Mouse (Mus musculus) midbrain, embryonic 12.5 days (tissue): ENCODE results near the gene D17H6S53E. TPM values are rescaled to one million over a fixed set of nuclear protein-coding genes. Genes with fewer than 3 reads are reported as not detected.

Experiments
- ATAC-seq: fragments of 200-750 bp; cut with Nextera tagmentation; 2 replicates; pipeline ENCODE4 v1.8.0; 2017; ENCODE audit warnings: low read depth, moderate TSS enrichment, moderate library complexity; ENCODE audit not compliant: low FRiP score
- H3K27ac ChIP-seq: fragments of 300-500 bp; sonication (generic); replicated peaks from 2 replicates; pipeline ENCODE4 v1.5.1; 2016; ENCODE audit warnings: mild to moderate bottlenecking
- H3K27me3 ChIP-seq: fragments of 300-500 bp; sonication (generic); 2 replicates; pipeline ENCODE4 v1.6.1; 2016; ENCODE audit warnings: mild to moderate bottlenecking
- H3K36me3 ChIP-seq: fragments of 300-500 bp; sonication (generic); 2 replicates; pipeline ENCODE4 v1.6.1; 2016
- H3K4me1 ChIP-seq: fragments of 300-500 bp; sonication (generic); 2 replicates; pipeline ENCODE4 v1.6.1; 2016
- H3K4me2 ChIP-seq: fragments of 300-500 bp; sonication (generic); replicated peaks from 2 replicates; pipeline ENCODE4 v1.6.1; 2016; ENCODE audit warnings: mild to moderate bottlenecking, moderate library complexity
- H3K4me3 ChIP-seq: fragments of 300-500 bp; sonication (generic); 2 replicates; pipeline ENCODE4 v1.5.1; 2016; ENCODE audit warnings: mild to moderate bottlenecking
- H3K9ac ChIP-seq: fragments of 300-500 bp; sonication (generic); replicated peaks from 2 replicates; pipeline ENCODE4 v1.6.1; 2016; ENCODE audit warnings: mild to moderate bottlenecking, moderate library complexity
- H3K9me3 ChIP-seq: fragments of 300-500 bp; sonication (generic); 2 replicates; pipeline ENCODE4 v1.6.1; 2016; ENCODE audit warnings: mild to moderate bottlenecking
- WGBS: fragments of 180-500 bp; shearing (Covaris S2); methylation state at CpG from one replicate; pipeline ENCODE4 v1.1.7; 2016; 5-methylcytosine and 5-hydroxymethylcytosine counted together
- polyA plus RNA-seq: library from polyadenylated mRNA; unstranded; fragments of >200 nt; fragmentation: Nextera tagmentation; extraction: Ambion mirVana; gene quantifications from 2 replicates; pipeline ENCODE4 v1.2.1, GENCODE M21; 2016

D17H6S53E gene
- polyA plus RNA-seq, 1 experiment from 2014 or later = 9.1 TPM

DNA sequence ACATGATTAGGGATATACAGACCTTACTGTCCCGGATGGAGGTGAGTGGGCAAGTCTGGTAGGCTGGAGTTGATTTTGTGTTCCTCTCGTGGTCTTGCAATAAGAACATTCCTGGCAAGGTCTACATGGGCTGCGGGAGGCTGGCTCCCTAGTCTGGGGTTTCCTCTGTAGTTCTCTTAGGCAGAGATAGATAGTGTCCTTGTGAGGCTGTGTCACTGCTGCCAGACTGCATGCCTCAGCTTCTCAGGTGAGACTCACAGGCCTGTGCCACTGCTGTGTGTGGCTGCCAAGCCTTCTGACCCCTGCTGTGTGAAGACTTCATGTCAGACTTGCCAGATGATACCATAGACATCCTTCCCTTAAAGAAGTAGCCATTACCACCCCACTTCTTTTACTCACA, 13.1 kb downstream of the D17H6S53E start:
- Histone ChIP-seq H3K9me3 (no peaks in the 10 kb centered on the region), H3K9ac (no peak overlapping the region), H3K27me3 (no peaks in the 10 kb centered on the region), H3K36me3 (peaks cover 62% of the 10 kb centered on the region), H3K4me2 (no peak overlapping the region), H3K4me1 (peaks cover 24% of the 10 kb centered on the region), H3K4me3 (no peak overlapping the region), H3K27ac (no peak overlapping the region)
- no peak for ATAC-seq
- 92% methylated on average over 3 of the region's 3 CpGs for WGBS

DNA sequence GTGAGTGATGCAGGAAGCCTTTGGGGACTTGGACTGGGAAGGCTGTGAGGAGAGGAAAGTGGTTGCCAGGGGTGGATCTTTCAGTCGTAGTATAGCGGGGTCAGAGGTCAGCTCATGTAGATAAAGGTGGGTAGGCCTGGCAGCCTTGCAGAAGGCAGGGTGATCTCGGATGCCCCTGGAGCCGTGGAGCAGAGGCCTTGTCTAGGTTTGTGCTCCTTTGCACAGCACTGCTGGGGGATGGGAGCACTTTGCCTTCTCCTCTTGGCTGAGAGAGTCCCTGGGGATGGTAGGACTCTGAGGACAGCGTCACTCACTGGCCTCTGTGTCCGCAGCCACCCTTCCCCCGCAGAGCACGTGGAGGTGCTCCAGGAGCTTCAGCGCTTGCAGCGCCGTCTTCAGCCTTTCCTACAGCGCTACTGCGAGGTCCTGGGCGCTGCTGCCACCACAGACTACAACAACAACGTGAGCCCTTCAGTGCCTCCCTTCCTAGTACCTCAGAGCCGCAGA, 14.4 kb downstream of the D17H6S53E start:
- Histone ChIP-seq H3K9ac (no peak overlapping the region), H3K9me3 (no peaks in the 10 kb centered on the region), H3K36me3 (peaks cover 75% of the 10 kb centered on the region), H3K4me2 (no peak overlapping the region), H3K27ac (no peak overlapping the region), H3K27me3 (no peaks in the 10 kb centered on the region), H3K4me1 (peaks cover 24% of the 10 kb centered on the region), H3K4me3 (no peak overlapping the region)
- ATAC-seq = no peak
- 82% methylated on average over 16 of the region's 16 CpGs for WGBS

DNA sequence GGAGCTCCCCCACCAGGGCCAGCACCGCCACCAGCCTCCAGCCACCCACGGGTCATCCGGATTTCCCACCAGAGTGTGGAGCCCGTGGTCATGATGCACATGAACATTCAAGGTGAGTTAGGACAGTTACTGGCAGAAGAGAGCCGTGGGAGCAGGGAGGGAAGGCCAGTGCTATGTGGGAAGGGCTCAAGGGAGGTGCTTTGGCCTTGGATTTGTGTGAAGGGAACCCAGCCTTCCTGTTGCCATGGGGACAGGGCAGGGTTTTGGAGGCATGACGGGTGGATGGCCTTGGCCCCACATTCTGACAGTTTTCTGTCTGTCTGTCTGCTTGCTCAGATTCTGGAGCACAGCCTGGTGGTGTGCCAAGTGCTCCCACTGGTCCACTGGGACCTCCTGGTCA, 15.8 kb downstream of the D17H6S53E start:
- peaks cover 89% of the 10 kb centered on the region for H3K36me3 ChIP-seq
- 87% methylated on average over 6 of the region's 6 CpGs for WGBS
- no peak for ATAC-seq

DNA sequence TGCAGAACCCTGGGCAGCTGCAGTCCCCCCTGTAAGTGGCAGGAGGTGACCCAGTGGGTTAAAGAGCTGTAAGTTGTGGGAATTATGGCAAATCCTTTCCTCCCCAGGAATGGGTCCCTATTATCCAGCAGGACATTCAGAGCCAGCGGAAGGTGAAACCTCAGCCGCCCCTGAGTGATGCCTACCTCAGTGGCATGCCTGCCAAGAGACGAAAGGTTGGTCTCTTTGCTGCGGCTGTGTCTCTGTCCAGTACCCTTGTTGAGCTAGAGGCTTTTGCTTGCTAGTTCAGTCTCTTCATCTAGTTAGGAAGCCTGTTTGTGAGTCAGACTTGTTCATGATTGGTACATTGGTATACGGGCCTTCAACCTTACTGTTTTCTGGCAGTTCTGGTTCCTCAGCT, 20.0 kb downstream of the D17H6S53E start:
- no peaks in the 10 kb centered on the region for H3K9me3 ChIP-seq
- H3K4me3 ChIP-seq = no peak overlapping the region
- WGBS = 97% methylated on average over 5 of the region's 5 CpGs
- no peak overlapping the region for H3K27ac ChIP-seq
- H3K27me3 ChIP-seq = no peaks in the 10 kb centered on the region
- H3K4me2 ChIP-seq = no peak overlapping the region
- peaks cover 97% of the 10 kb centered on the region for H3K36me3 ChIP-seq
- no peak overlapping the region for H3K9ac ChIP-seq
- no peaks in the 10 kb centered on the region for H3K4me1 ChIP-seq
- ATAC-seq = no peak

More for the DNA sequence above, 15.8 kb downstream of the D17H6S53E start:
- no peak overlapping the region for H3K4me2 ChIP-seq
- H3K4me1 ChIP-seq = peaks cover 15% of the 10 kb centered on the region
- no peak overlapping the region for H3K27ac ChIP-seq
- no peaks in the 10 kb centered on the region for H3K9me3 ChIP-seq
- H3K9ac ChIP-seq = no peak overlapping the region
- H3K27me3 ChIP-seq = no peaks in the 10 kb centered on the region
- H3K4me3 ChIP-seq = no peak overlapping the region

DNA sequence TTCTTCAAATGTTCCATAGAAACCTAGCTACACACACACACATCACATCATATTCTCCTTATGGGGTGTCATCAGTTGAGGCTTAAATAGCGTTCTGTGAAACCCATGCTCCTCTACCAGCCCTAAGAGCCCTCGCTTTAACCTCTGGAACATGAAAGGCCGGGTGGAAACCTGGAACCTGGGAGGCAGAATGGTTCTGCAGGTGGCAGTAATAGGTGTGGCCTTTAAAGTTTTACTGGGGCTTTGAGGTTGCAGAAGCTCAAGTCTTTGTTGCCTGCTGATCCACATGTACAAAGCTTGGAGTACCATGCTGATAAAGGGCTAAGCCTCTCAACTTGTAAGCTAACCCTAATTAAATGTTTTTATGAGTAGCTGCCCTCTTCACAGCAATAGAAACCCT, 21.2 kb downstream of the D17H6S53E start:
- Histone ChIP-seq H3K36me3 (peaks cover 97% of the 10 kb centered on the region), H3K9ac (no peak overlapping the region), H3K4me3 (no peak overlapping the region), H3K4me1 (no peaks in the 10 kb centered on the region), H3K9me3 (no peaks in the 10 kb centered on the region), H3K27me3 (no peaks in the 10 kb centered on the region), H3K27ac (0 out of 2 replicates have a peak overlapping the region, but pooled peaks have one; percentile 3), H3K4me2 (no peak overlapping the region)
- 65% methylated on average over 3 of the region's 3 CpGs for WGBS
- ATAC-seq = 0 out of 2 replicates have a peak, but pooled peaks have one; percentile 28

DNA sequence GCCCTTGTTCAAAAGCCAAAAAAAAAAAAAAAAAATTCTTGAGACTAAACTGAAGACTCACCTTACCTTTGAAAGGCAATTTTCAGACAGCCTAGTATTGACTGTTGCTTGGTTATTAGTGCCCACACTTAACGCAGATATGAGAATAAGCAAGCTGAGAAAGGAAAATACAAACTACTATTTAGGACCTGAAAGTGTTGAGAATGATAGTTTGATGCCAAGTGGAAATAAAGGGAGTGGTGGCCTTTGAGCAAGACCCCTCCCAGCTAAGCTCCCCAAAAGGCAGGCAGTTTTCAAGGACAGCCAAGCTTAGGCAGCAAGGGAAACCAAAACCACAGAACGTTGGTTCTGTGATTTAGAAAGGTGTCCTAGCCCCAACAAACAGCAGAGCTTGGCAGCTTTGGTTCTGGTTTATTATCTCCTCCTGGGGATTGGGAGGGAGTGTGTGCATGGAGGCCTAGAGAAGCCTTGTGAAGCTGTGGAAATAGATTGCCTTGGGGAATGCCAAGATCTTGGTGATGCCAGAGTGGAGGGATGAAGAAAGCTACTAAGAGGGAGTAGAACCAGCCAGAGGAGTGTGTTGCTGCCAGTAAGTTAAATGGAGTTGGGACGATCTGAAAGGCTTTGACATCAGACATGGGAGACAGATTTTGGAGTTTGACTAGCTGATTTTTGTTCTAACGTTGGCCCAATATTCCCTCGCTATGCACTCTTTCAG, 21.9 kb downstream of the D17H6S53E start:
- no peak overlapping the region for H3K4me2 ChIP-seq
- no peaks in the 10 kb centered on the region for H3K9me3 ChIP-seq
- 0 out of 2 replicates have a peak overlapping the region, but pooled peaks have one; percentile 3 for H3K27ac ChIP-seq
- no peaks in the 10 kb centered on the region for H3K27me3 ChIP-seq
- no peak overlapping the region for H3K9ac ChIP-seq
- no peak overlapping the region for H3K4me3 ChIP-seq
- no peaks in the 10 kb centered on the region for H3K4me1 ChIP-seq
- H3K36me3 ChIP-seq = peaks cover 97% of the 10 kb centered on the region
- ATAC-seq = no peak
- 73% methylated on average over 5 of the region's 5 CpGs for WGBS

DNA sequence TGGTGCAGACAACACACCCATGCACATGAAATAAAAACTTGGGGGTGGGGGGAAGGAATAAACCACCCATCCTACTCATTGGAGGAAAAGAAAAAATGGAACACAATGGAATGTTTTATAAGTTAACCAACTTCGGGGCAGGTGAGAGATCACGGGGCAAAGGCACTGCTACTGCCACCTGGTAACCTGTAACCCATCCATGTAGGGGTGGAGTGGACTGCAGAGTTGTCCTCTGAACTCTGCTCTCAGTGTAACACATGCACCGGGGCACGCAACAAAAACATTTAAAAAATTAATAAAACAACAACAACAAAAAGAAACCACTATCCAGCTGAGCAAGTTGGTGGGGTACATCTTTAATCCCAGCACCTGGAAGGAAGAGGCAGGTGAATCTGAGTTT, 25.9 kb downstream of the D17H6S53E start:
- no peak for ATAC-seq
- WGBS = 98% methylated on average over 4 of the region's 4 CpGs
- Histone ChIP-seq H3K9me3 (no peaks in the 10 kb centered on the region), H3K36me3 (peaks cover 97% of the 10 kb centered on the region), H3K4me2 (no peak overlapping the region), H3K4me3 (no peak overlapping the region), H3K27ac (no peak overlapping the region), H3K27me3 (no peaks in the 10 kb centered on the region), H3K4me1 (no peaks in the 10 kb centered on the region), H3K9ac (no peak overlapping the region)

DNA sequence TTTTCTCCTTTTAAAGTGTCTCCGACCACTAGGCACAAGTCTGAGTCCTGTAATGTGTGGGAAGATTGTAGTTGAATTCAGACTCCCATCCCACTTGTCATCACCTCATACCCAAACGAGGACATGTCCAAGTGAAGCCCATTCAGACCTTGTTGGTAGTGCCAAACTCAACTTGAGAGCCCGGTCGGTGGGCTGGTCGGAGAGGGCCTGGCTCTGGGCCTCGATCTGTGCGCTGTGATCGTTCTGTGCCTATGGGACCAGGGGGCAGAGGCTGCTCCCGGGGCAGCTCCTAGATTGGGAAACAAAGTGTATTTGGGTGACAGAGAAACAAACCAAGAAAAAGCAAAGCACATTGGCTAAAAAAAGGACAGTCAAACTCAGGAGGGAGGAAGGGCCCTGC, 26.9 kb downstream of the D17H6S53E start:
- Histone ChIP-seq H3K9ac (no peak overlapping the region), H3K9me3 (no peaks in the 10 kb centered on the region), H3K36me3 (peaks cover 98% of the 10 kb centered on the region), H3K27me3 (no peaks in the 10 kb centered on the region), H3K27ac (no peak overlapping the region), H3K4me3 (no peak overlapping the region), H3K4me1 (no peaks in the 10 kb centered on the region), H3K4me2 (no peak overlapping the region)
- ATAC-seq = no peak
- 93% methylated on average over 9 of the region's 9 CpGs for WGBS

DNA sequence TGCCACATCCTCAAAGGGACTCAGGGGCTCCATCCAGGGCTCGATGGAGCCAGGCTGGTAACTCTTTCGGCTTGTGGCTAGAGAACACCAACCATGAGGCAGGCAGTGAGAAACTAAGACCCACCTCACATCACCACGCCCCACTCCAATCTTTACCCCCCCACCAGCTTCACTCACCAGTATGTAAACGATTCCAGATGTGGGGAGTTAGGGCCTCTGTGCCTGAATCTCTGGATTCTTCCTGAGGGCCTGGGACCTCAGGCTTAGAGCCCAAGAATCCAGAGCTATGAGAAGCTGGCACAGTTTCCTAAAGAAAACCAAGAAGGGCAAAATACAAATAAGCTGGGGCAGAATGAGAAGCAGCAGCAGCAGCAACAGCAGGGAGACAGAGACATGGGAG, 27.8 kb downstream of the D17H6S53E start:
- H3K4me3 ChIP-seq = no peak overlapping the region
- no peak overlapping the region for H3K9ac ChIP-seq
- no peaks in the 10 kb centered on the region; the same call in 1 of the 2 replicates for H3K4me1 ChIP-seq
- WGBS = 81% methylated on average over 4 of the region's 4 CpGs
- H3K27ac ChIP-seq = no peak overlapping the region
- H3K36me3 ChIP-seq = peaks cover 98% of the 10 kb centered on the region
- H3K4me2 ChIP-seq = no peak overlapping the region
- no peaks in the 10 kb centered on the region for H3K27me3 ChIP-seq
- H3K9me3 ChIP-seq = no peaks in the 10 kb centered on the region
- no peak for ATAC-seq

DNA sequence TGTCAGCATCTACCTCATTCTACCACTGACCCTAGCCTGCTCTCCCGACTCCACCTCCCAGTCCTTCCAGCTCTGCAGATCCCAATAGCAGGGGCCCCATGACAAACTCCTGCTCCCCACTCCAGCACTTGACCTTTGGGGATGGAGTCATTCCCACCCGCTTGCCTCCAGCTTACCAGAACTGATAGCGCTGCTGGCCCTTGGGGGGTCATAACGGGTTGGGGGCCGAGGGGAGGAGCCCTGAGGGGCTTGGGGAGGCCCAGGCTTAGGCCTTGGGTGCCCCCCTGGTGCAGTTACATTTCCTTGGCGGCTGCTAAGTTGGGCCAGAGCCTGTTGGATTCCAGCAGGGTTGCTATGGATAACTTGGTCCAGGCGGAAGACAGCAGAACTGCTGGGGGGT, 28.4 kb downstream of the D17H6S53E start:
- no peak overlapping the region for H3K4me3 ChIP-seq
- H3K4me2 ChIP-seq = no peak overlapping the region
- no peak for ATAC-seq
- no peak overlapping the region for H3K27ac ChIP-seq
- H3K9me3 ChIP-seq = no peaks in the 10 kb centered on the region
- no peak overlapping the region for H3K9ac ChIP-seq
- H3K4me1 ChIP-seq = no peaks in the 10 kb centered on the region; the same call in 1 of the 2 replicates
- 81% methylated on average over 7 of the region's 7 CpGs for WGBS
- H3K36me3 ChIP-seq = peaks cover 98% of the 10 kb centered on the region
- no peaks in the 10 kb centered on the region for H3K27me3 ChIP-seq

DNA sequence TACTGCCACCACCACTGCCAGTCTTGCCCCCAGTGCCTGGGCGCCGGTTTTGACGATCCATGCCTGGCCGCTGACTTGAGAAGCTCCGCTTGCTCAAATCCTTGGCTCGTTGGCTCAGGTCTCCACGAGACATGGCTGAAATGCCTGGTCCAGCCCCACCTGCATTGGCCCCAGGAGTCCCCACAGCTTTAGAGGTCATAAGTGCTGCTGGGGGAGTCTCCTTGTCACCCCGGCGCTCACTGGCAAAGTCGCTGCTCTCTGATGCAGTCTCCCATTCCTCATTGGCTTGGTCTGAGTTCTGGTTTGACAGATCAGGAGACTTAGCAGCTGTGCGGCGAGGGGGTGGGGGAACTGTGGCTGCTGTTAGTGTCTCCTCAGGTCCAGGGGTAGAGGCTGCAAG, 29.3 kb downstream of the D17H6S53E start:
- Histone ChIP-seq H3K27me3 (no peaks in the 10 kb centered on the region), H3K9ac (peak overlapping the region; percentile 34; the same call in 1 of the 2 replicates), H3K4me1 (no peaks in the 10 kb centered on the region; the same call in 1 of the 2 replicates), H3K36me3 (peaks cover 98% of the 10 kb centered on the region), H3K4me2 (no peak overlapping the region), H3K4me3 (no peak overlapping the region), H3K9me3 (no peaks in the 10 kb centered on the region), H3K27ac (no peak overlapping the region)
- WGBS = 93% methylated on average over 12 of the region's 12 CpGs
- no peak for ATAC-seq

DNA sequence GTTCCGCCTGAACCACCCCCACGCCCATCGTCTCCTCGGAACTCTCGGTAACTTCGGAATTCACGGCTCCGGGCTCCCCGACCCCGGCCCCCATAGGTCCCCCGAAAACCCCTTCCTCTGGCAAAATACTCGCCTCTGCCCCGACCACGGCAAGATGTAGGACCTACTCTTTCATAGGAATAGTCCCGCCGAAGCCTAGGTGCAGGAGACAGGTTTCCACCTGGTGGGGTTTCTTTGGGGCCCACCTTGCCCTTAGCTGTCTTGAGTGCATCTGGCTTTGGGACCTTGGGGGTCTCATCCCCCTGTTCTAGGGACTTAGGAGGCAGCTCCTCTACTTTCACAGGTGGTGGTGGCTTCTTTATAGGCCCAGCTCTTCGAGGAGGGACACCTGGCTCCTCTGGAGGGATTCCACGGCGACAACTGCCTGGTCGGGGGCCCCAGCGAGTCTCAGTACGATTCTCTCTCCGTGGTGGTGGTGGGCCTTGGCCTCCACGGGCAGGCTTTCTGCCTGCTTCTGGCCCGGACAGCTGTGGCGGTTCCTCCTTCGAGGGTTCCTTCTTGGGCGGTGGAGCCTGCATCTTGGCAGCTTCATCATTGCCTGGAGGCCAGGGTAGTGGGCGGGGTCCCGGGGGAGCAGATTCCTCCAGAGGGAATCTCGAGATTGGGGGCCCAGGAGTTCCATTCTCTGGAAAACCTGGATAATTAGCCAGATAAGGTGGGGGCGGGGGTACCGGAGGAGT, 30.5 kb downstream of the D17H6S53E start:
- Histone ChIP-seq H3K4me2 (no peak overlapping the region), H3K36me3 (peaks cover 100% of the 10 kb centered on the region), H3K4me1 (peaks cover under 1% of the 10 kb centered on the region; the same call in 1 of the 2 replicates), H3K4me3 (no peak overlapping the region), H3K27me3 (no peaks in the 10 kb centered on the region), H3K9me3 (no peaks in the 10 kb centered on the region), H3K9ac (no peak overlapping the region), H3K27ac (no peak overlapping the region)
- WGBS = 93% methylated on average over 33 of the region's 33 CpGs
- no peak for ATAC-seq
